Mouse (Mus musculus) T-helper 17 cell (primary cell): ENCODE results near the gene Olfr180.

Experiments
- in situ Hi-C, 2 experiments: fragments of 300-600 bp; cut with MboI, MseI; formaldehyde crosslinking; loops; 1 replicate in 1 of 2; 2 replicates in 1 of 2; pipeline ENCODE4 v1.15.1; 2025; ENCODE audit warnings: high pct_unique_total_duplicates in 2 of 2

Olfr180 gene

GRCm38 (mm10) chr16:58929292-58929691 lies at the start of gene Olfr180:
Olfr180 (minus strand) TSS chr16:58929392.
- in situ Hi-C loops, result no loop called here

- in situ Hi-C loops, result no loop called here
These were observed 537 bp downstream of the Olfr180 start, which contains the start of gene Olfr181 for GRCm38 (mm10) chr16:58928655-58929054. Olfr181 (minus strand) TSS chr16:58928755.

DNA sequence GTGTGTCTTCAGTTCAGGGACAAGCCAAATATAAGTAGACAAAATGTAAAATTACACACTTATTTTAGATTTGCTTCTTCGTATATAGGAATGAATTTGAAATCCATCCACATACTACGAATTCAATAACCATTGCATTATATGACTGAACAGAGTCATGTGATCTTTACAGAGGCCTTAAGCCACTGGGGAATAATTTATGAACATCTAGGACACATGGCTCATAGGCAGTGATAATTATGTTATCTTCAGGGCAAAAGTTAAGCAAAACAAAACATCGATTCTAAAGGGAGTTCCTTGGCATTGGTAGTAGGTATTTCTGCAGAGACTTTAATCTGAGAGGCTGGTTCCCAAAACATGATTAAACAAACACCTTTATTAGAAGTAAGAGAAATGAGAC lies 37.2 kb downstream of the Olfr180 start, which contains the start of gene Olfr178:
Gene Olfr178, minus strand, starts transcription at position 101 of the 400 bp plus-strand sequence.
- in situ Hi-C loops, result no loop called here

- in situ Hi-C loops, result no loop called here
These were observed 44.8 kb downstream of the Olfr180 start for GRCm38 (mm10) chr16:58884416-58884815.

- in situ Hi-C loops, result no loop called here
These were observed 54.5 kb downstream of the Olfr180 start, which contains the start of gene Olfr177 for GRCm38 (mm10) chr16:58874668-58875067. Olfr177 (minus strand) TSS chr16:58874768.
